Mouse (Mus musculus) thymus, postnatal 25 days (tissue): ENCODE results near the gene Hoxd3.

ENCODE experiments used
- DNase-seq: peaks from one replicate; pipeline ENCODE4 v3.0.0; 2022

Gene Hoxd3

GRCm38 (mm10) chr2:74711721-74712621, at the start of gene Hoxd3, which contains the start of gene Hoxd4:
Gene Hoxd3, plus strand, starts transcription at chr2:74711927.
Gene Hoxd4, plus strand, starts transcription at chr2:74711929.
- no peak for DNase-seq

- DNase-seq, result no peak
Observed at GRCm38 (mm10) chr2:74663291-74663925, 48.3 kb upstream of the Hoxd3 start.

GRCm38 (mm10) chr2:74666411-74666810, 45.3 kb upstream of the Hoxd3 start:
- DNase-seq, result no peak

- no peak for DNase-seq
Observed at GRCm38 (mm10) chr2:74667191-74667841, 44.4 kb upstream of the Hoxd3 start.

GRCm38 (mm10) chr2:74667842-74668357, 43.8 kb upstream of the Hoxd3 start, which contains the start of gene Hoxd13:
Gene Hoxd13, plus strand, starts transcription at chr2:74668310.
- DNase-seq, result no peak

- DNase-seq, result no peak
Observed at GRCm38 (mm10) chr2:74668370-74669229, 43.1 kb upstream of the Hoxd3 start.

GRCm38 (mm10) chr2:74669230-74669578, 42.5 kb upstream of the Hoxd3 start:
- no peak for DNase-seq

GRCm38 (mm10) chr2:74669650-74670235, 42.0 kb upstream of the Hoxd3 start:
- DNase-seq, result no peak

- no peak for DNase-seq
Observed at GRCm38 (mm10) chr2:74670632-74671188, 41.0 kb upstream of the Hoxd3 start.

GRCm38 (mm10) chr2:74671847-74672246, 39.9 kb upstream of the Hoxd3 start:
- DNase-seq, result no peak

- DNase-seq, result peak; percentile 40
Observed at GRCm38 (mm10) chr2:74672481-74673362, 39.0 kb upstream of the Hoxd3 start.

- no peak for DNase-seq
Observed at GRCm38 (mm10) chr2:74673835-74674425, 37.8 kb upstream of the Hoxd3 start.

GRCm38 (mm10) chr2:74674881-74675665, 36.7 kb upstream of the Hoxd3 start, which contains the start of gene Hoxd12:
Gene Hoxd12, plus strand, starts transcription at chr2:74675013.
- no peak for DNase-seq

- no peak for DNase-seq
Observed at GRCm38 (mm10) chr2:74675666-74676282, 36.0 kb upstream of the Hoxd3 start.

GRCm38 (mm10) chr2:74676376-74677052, 35.2 kb upstream of the Hoxd3 start:
- DNase-seq, result no peak

- DNase-seq, result no peak
Observed at GRCm38 (mm10) chr2:74677106-74677505, 34.6 kb upstream of the Hoxd3 start.

- DNase-seq, result no peak
Observed at GRCm38 (mm10) chr2:74678891-74679595, 32.7 kb upstream of the Hoxd3 start, which contains the start of gene Hoxd11. Gene Hoxd11, plus strand, starts transcription at chr2:74679557.
